Mouse (Mus musculus): ENCODE measurements around the gene Rccd1. TPM values are rescaled to one million over a fixed set of nuclear protein-coding genes. Genes with fewer than 3 reads are reported as not detected.

Rccd1 gene
- polyA plus RNA-seq, 2 experiments = 8.0 to 26.2 TPM

DNA sequence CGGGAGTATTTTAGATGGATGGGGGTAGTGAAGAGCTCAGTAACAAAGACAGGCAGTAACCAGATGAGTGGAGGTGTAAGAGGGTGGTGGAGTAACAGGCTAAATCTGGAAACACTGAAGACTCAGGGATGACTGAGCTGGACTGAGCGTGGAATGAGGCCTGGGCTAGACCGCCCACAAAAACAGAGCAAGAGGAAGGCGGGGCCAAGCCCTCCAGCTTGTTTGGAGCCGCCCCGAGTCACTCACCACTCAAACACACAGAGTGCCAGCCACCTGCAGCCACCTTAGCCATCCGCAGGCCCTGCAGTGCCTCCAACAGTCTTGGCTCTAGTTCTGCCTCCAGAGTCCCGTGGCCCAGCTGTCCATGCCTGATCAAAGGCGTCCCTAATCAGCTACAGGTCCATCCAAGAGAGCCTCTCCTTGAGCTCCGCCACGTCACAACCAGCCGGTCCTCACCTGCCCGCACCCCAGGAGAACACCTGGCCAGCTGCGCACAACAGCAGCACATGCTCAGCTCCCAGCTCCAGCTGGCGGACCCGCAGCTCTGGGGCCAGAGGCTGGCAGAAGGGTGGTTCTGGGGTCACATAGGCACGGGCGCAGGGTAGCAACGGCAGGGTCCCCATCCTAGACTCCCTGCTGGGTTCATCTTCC, 4.3 kb downstream of the Rccd1 start:
- Histone ChIP-seq H3K27ac (replicated peaks; ENCODE audit: low read depth, low read length) (no peak overlapping the region), H3K4me2 (replicated peaks; ENCODE audit: low read depth, low read length, severe bottlenecking) (no peak overlapping the region), H3K4me3 (replicated peaks; ENCODE audit: low read length) (no peak overlapping the region), H3K36me3 (ENCODE audit: control insufficient read depth, insufficient read depth, low read length) (peaks cover 38% of the 10 kb centered on the region), H3K9me3 (ENCODE audit: control insufficient read depth, low read length) (no peaks in the 10 kb centered on the region), H3K4me1 (ENCODE audit: control insufficient read depth, insufficient read depth, low read length) (peaks cover 8% of the 10 kb centered on the region), H3K9ac (ENCODE audit: low read depth, low read length, severe bottlenecking) (no peak overlapping the region), H3K27me3 (ENCODE audit: control insufficient read depth, insufficient read depth, low read length) (no peaks in the 10 kb centered on the region)
- DNase-seq (ENCODE audit: low spot score) (no peak), ATAC-seq (ENCODE audit: low FRiP score, low read depth) (no peak)
- WGBS = 66% methylated on average over 19 of the region's 19 CpGs
- TF ChIP-seq POLR2A (IDR thresholded peaks at IDR 0.05; ENCODE audit: borderline replicate concordance, extremely low read depth, insufficient read depth, insufficient read length) = no peak

DNA sequence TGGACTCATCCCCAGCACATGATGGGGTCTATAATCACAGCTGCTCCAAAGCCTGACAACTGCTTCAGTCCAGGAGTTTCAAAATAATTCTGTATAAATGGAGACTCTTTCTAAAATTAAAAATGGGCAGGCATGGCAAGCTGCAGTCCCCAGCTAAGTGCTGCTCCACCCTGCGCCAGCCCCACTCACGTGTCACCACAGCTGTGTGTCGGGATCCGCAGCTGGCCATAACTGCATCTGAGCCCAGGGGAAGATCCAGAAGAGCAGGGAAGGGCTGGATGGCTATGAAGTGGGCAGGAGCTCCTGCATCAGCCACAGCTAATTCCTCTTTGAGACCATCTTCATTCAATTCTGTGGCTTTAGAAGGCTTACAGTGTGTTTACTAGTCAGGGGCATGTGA, 5.6 kb downstream of the Rccd1 start:
- ATAC-seq (ENCODE audit: low FRiP score, low read depth) (peak; percentile 38; the same call in 1 of the 2 replicates), DNase-seq (ENCODE audit: low spot score) (no peak)
- no peak overlapping the region for H3K27ac ChIP-seq (replicated peaks; ENCODE audit: low read depth, low read length)
- H3K9ac ChIP-seq (ENCODE audit: low read depth, low read length, severe bottlenecking) = no peak overlapping the region
- H3K4me2 ChIP-seq (replicated peaks; ENCODE audit: low read depth, low read length, severe bottlenecking) = no peak overlapping the region
- TF ChIP-seq POLR2A (IDR thresholded peaks at IDR 0.05; ENCODE audit: borderline replicate concordance, extremely low read depth, insufficient read depth, insufficient read length) = no peak
- H3K27me3 ChIP-seq (ENCODE audit: control insufficient read depth, insufficient read depth, low read length) = no peaks in the 10 kb centered on the region
- no peak overlapping the region for H3K4me3 ChIP-seq (replicated peaks; ENCODE audit: low read length)
- H3K9me3 ChIP-seq (ENCODE audit: control insufficient read depth, low read length) = no peaks in the 10 kb centered on the region
- peaks cover 50% of the 10 kb centered on the region for H3K36me3 ChIP-seq (ENCODE audit: control insufficient read depth, insufficient read depth, low read length)
- 87% methylated on average over 4 of the region's 4 CpGs for WGBS
- H3K4me1 ChIP-seq (ENCODE audit: control insufficient read depth, insufficient read depth, low read length) = peaks cover 8% of the 10 kb centered on the region

DNA sequence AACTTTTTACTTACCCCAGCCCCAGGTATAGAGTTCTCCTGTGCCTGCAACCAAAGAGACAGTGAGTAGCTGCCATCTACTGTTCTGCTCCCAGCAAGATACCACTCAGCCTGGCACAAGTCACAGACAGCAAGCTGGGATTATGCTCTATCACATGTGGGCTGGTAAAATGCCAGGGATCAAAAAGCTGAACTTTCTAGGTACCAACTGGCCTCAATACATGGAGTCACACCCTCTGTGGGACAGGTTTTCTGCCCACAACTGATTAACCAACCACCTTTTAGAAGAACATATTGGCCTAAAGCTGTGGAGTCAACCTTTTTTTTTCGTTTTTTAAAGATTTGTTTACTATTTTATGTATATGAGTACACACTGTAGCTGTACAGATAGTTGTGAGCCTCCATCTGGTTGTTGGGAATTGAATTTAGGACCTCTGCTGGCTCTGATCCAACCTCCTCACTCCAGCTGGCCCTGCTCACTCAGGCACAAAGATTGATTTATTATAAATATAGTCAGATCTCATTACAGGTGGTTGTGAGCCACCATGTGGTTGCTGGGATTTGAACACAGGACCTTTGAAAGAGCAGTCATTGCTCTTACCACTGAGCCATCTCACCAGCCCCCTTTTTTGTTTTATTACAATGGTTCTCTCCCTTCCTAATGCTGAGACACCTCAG, 6.7 kb downstream of the Rccd1 start:
- H3K27ac ChIP-seq (replicated peaks; ENCODE audit: low read depth, low read length) = no peak overlapping the region
- H3K4me1 ChIP-seq (ENCODE audit: control insufficient read depth, insufficient read depth, low read length) = no peaks in the 10 kb centered on the region
- TF ChIP-seq POLR2A (IDR thresholded peaks at IDR 0.05; ENCODE audit: borderline replicate concordance, extremely low read depth, insufficient read depth, insufficient read length) = no peak
- no peak overlapping the region for H3K9ac ChIP-seq (ENCODE audit: low read depth, low read length, severe bottlenecking)
- H3K4me3 ChIP-seq (replicated peaks; ENCODE audit: low read length) = no peak overlapping the region
- ATAC-seq (ENCODE audit: low FRiP score, low read depth) = no peak
- H3K36me3 ChIP-seq (ENCODE audit: control insufficient read depth, insufficient read depth, low read length) = peaks cover 61% of the 10 kb centered on the region
- no peaks in the 10 kb centered on the region for H3K9me3 ChIP-seq (ENCODE audit: control insufficient read depth, low read length)
- H3K27me3 ChIP-seq (ENCODE audit: control insufficient read depth, insufficient read depth, low read length) = no peaks in the 10 kb centered on the region
- 58% methylated on average over 1 of the region's 1 CpGs for WGBS
- DNase-seq (ENCODE audit: low spot score) = no peak
- no peak overlapping the region for H3K4me2 ChIP-seq (replicated peaks; ENCODE audit: low read depth, low read length, severe bottlenecking)

DNA sequence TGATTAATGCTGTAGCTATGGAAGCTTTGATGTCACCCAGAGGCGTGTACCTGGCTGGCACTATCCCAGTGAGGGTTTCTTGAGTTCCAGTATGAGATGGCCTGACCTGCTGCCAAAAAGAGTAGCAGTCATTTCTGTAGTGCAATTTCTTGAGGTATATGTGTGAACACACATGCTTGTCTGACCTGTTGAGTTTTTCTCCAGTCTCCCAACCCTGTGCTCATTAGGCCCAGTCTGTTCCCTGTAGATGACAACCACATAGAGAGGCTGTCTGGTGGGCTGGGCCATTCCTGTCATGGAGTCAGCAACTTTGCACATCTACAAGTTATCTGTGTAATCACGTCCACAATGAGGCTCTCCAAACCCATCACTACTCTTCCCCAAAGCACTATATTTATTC, 8.5 kb downstream of the Rccd1 start:
- no peak overlapping the region for H3K27ac ChIP-seq (replicated peaks; ENCODE audit: low read depth, low read length)
- TF ChIP-seq POLR2A (IDR thresholded peaks at IDR 0.05; ENCODE audit: borderline replicate concordance, extremely low read depth, insufficient read depth, insufficient read length) = no peak
- ATAC-seq (ENCODE audit: low FRiP score, low read depth) (no peak), DNase-seq (ENCODE audit: low spot score) (no peak)
- WGBS = 86% methylated on average over 2 of the region's 2 CpGs
- no peak overlapping the region for H3K9ac ChIP-seq (ENCODE audit: low read depth, low read length, severe bottlenecking)
- no peaks in the 10 kb centered on the region for H3K4me1 ChIP-seq (ENCODE audit: control insufficient read depth, insufficient read depth, low read length)
- no peak overlapping the region for H3K4me2 ChIP-seq (replicated peaks; ENCODE audit: low read depth, low read length, severe bottlenecking)
- H3K36me3 ChIP-seq (ENCODE audit: control insufficient read depth, insufficient read depth, low read length) = peaks cover 74% of the 10 kb centered on the region
- H3K27me3 ChIP-seq (ENCODE audit: control insufficient read depth, insufficient read depth, low read length) = no peaks in the 10 kb centered on the region
- H3K4me3 ChIP-seq (replicated peaks; ENCODE audit: low read length) = no peak overlapping the region
- no peaks in the 10 kb centered on the region for H3K9me3 ChIP-seq (ENCODE audit: control insufficient read depth, low read length)

DNA sequence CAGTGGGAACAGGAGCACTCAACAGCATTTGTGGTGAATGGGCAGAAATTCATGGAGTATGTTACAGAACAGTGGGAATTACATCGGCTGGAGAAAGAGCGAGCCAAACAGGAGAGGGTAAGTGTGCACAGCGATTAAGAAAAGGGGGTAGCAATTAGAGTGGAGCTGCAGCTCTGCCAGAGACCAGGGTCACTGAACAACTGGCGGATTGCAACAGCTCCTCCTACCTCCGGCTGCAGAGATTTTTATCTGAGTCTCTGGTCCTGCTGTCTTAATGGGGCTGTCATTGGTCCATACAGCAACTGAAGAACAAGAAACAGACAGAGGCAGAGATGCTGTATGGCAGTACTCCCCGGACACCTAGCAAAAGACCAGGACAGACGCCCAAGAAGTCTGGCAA, 13.5 kb downstream of the Rccd1 start:
- Histone ChIP-seq H3K9ac (ENCODE audit: low read depth, low read length, severe bottlenecking) (no peak overlapping the region), H3K27ac (replicated peaks; ENCODE audit: low read depth, low read length) (no peak overlapping the region), H3K4me1 (ENCODE audit: control insufficient read depth, insufficient read depth, low read length) (no peaks in the 10 kb centered on the region), H3K4me3 (replicated peaks; ENCODE audit: low read length) (no peak overlapping the region), H3K36me3 (ENCODE audit: control insufficient read depth, insufficient read depth, low read length) (peaks cover 93% of the 10 kb centered on the region), H3K4me2 (replicated peaks; ENCODE audit: low read depth, low read length, severe bottlenecking) (no peak overlapping the region), H3K27me3 (ENCODE audit: control insufficient read depth, insufficient read depth, low read length) (no peaks in the 10 kb centered on the region), H3K9me3 (ENCODE audit: control insufficient read depth, low read length) (no peaks in the 10 kb centered on the region)
- ATAC-seq (ENCODE audit: low FRiP score, low read depth) (no peak), DNase-seq (ENCODE audit: low spot score) (no peak)
- WGBS = 88% methylated on average over 7 of the region's 7 CpGs
- TF ChIP-seq POLR2A (IDR thresholded peaks at IDR 0.05; ENCODE audit: borderline replicate concordance, extremely low read depth, insufficient read depth, insufficient read length) = no peak

All from limb, embryonic 14.5 days (tissue).